Mouse (Mus musculus) liver, embryonic 14.5 days (tissue): ENCODE data around the gene Gdf11. TPM values are rescaled to one million over a fixed set of nuclear protein-coding genes. Genes with fewer than 3 reads are reported as not detected.

Source experiments
- ATAC-seq: fragments of 200-750 bp; cut with Nextera tagmentation; 2 replicates; pipeline ENCODE4 v1.8.0; 2017; ENCODE audit warnings: moderate number of reproducible peaks, mild to moderate bottlenecking, moderate library complexity; ENCODE audit not compliant: insufficient read depth
- DNase-seq, 3 experiments: peaks; one replicate each; pipeline ENCODE4 v3.0.0-alpha.2; 2012 to 2013; ENCODE audit warnings: low read depth in 3 of 3, low spot score in 3 of 3
- H3K27ac ChIP-seq: fragments of 300-500 bp; sonication (generic); 2 replicates; pipeline ENCODE4 v1.5.1; 2014; ENCODE audit warnings: moderate library complexity, mild to moderate bottlenecking, control low read depth, inconsistent platforms
- H3K27me3 ChIP-seq: fragments of 300-500 bp; sonication (generic); 2 replicates; pipeline ENCODE4 v1.6.1; 2014; ENCODE audit warnings: mild to moderate bottlenecking, low read length, moderate library complexity; ENCODE audit not compliant: control insufficient read depth, insufficient read depth
- H3K36me3 ChIP-seq: fragments of 300-500 bp; sonication (generic); replicated peaks from 2 replicates; pipeline ENCODE4 v1.6.1; 2014; ENCODE audit warnings: low read depth; ENCODE audit not compliant: control insufficient read depth, insufficient read depth
- H3K4me1 ChIP-seq, 2 experiments: fragments of 200-500 bp in 1 of 2; fragments of 300-500 bp in 1 of 2; sonication (generic) in 1 of 2; replicated peaks; 2 replicates each; pipeline ENCODE4 v1.6.1; 2012 to 2014; ENCODE audit warnings: antibody characterized with exemption in 1 of 2, inconsistent platforms in 1 of 2, low read length in 1 of 2; ENCODE audit not compliant: control insufficient read depth in 2 of 2, insufficient read depth in 2 of 2
- H3K4me2 ChIP-seq: fragments of 300-500 bp; sonication (generic); 2 replicates; pipeline ENCODE4 v1.6.1; 2014; ENCODE audit warnings: low read depth, mild to moderate bottlenecking, control low read depth, moderate library complexity
- H3K4me3 ChIP-seq, 2 experiments: fragments of 200-500 bp in 1 of 2; fragments of 300-500 bp in 1 of 2; sonication (generic) in 1 of 2; 2 replicates each; pipeline ENCODE4 v1.5.1; 2012 to 2014; ENCODE audit warnings: low read depth in 2 of 2, low read length in 2 of 2, mild to moderate bottlenecking in 2 of 2, control low read depth in 1 of 2, inconsistent platforms in 1 of 2, moderate library complexity in 1 of 2; ENCODE audit not compliant: insufficient read depth in 1 of 2
- H3K9ac ChIP-seq: fragments of 300-500 bp; sonication (generic); replicated peaks from 2 replicates; pipeline ENCODE4 v1.6.1; 2014; ENCODE audit warnings: mild to moderate bottlenecking, control low read depth, moderate library complexity
- H3K9me3 ChIP-seq: fragments of 300-500 bp; sonication (generic); 2 replicates; pipeline ENCODE4 v1.6.1; 2016; ENCODE audit warnings: low read length, mixed read lengths; ENCODE audit not compliant: control insufficient read depth
- CTCF ChIP-seq: IDR thresholded peaks from 2 replicates; pipeline ENCODE4 v1.5.1; 2016; ENCODE audit warnings: antibody characterized with exemption, low read depth, control low read depth
- EP300 ChIP-seq: IDR thresholded peaks from 2 replicates; pipeline ENCODE4 v1.6.1; 2016; ENCODE audit warnings: antibody characterized with exemption, low read depth
- WGBS: fragments of 180-500 bp; shearing (Covaris S2); extraction: QIAGEN DNeasy Blood & Tissue Kit; methylation state at CpG from one replicate; pipeline ENCODE4 v1.1.7; 2014; ENCODE audit not compliant: insufficient replicate concordance; 5-methylcytosine and 5-hydroxymethylcytosine counted together
- polyA plus RNA-seq, 2 experiments: library from polyadenylated mRNA; depleted of rRNA in 1 of 2; stranded (reverse) in 1 of 2; unstranded in 1 of 2; fragments of >200 nt; fragmentation: Nextera tagmentation in 1 of 2; extraction: Ambion mirVana in 1 of 2; gene quantifications; 2 replicates each; pipeline versions ENCODE4 v1.2.1 to v1.2.3; 2012 to 2014

The Gdf11 gene
- polyA plus RNA-seq, 2 experiments: 0.23 to 0.36 TPM

DNA sequence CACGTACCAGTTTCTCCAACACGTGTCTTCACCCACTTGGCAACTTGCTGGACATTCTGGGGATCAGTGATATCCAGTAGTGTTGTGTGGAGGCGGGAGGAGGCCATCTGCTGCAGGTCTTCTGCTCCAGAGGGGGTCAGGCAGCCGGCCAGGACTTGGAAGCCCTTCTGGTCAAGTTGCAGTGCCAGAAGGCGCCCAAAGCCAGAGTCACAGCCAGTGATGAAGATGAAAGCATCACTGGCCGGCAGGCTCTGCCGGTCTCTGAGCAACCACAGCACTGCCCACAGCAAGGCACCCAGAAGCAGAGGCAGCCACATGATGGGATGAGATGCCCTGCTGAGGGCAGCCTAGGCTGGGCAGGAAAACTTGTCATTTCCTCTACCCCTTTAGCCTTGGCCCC is 26.7 kb upstream of the Gdf11 start:
- Histone ChIP-seq H3K27ac (no peak overlapping the region), H3K27me3 (no peaks in the 10 kb centered on the region), H3K9ac (no peak overlapping the region), H3K4me3 (no peak overlapping the region), H3K4me1 (peaks cover 7 to 11% of the 10 kb centered on the region in 2 experiments; a peak in 2 of 4 replicates), H3K9me3 (no peaks in the 10 kb centered on the region), H3K36me3 (no peaks in the 10 kb centered on the region), H3K4me2 (peak overlapping the region; percentile 23; the same call in 1 of the 2 replicates)
- 63% methylated on average over 7 of the region's 7 CpGs for WGBS
- no peak for ATAC-seq
- TF ChIP-seq CTCF (no peak), EP300 (no peak)
- DNase-seq: no peak

- TF ChIP-seq CTCF: no peak
- no peak for TF ChIP-seq EP300
- WGBS: 71% methylated on average over 6 of the region's 6 CpGs
- DNase-seq (no peak), ATAC-seq (no peak)
- Histone ChIP-seq H3K9me3 (no peaks in the 10 kb centered on the region), H3K4me1 (peaks cover 3 to 7% of the 10 kb centered on the region in 2 experiments; a peak in 2 of 4 replicates), H3K4me2 (no peak overlapping the region), H3K27ac (no peak overlapping the region), H3K27me3 (no peaks in the 10 kb centered on the region), H3K36me3 (no peaks in the 10 kb centered on the region), H3K9ac (no peak overlapping the region), H3K4me3 (no peak overlapping the region)
Observed at GRCm38 (mm10) chr10:128917400-128917799, 25.9 kb upstream of the Gdf11 start.

- ATAC-seq (no peak), DNase-seq (no peak)
- TF ChIP-seq EP300 (no peak), CTCF (no peak)
- no peaks in the 10 kb centered on the region for H3K36me3 ChIP-seq
- no peak overlapping the region for H3K27ac ChIP-seq
- no peaks in the 10 kb centered on the region for H3K27me3 ChIP-seq
- no peaks in the 10 kb centered on the region for H3K4me1 ChIP-seq
- no peak overlapping the region for H3K4me2 ChIP-seq
- WGBS: 76% methylated on average over 3 of the region's 3 CpGs
- H3K9me3 ChIP-seq: no peaks in the 10 kb centered on the region
- H3K9ac ChIP-seq: no peak overlapping the region
- H3K4me3 ChIP-seq: no peak overlapping the region
Observed at GRCm38 (mm10) chr10:128916665-128917064, 25.1 kb upstream of the Gdf11 start.

- no peaks in the 10 kb centered on the region for H3K36me3 ChIP-seq
- H3K27me3 ChIP-seq: peaks cover 4% of the 10 kb centered on the region
- TF ChIP-seq EP300 (no peak), CTCF (no peak; the same call in 1 of the 2 replicates)
- no peak overlapping the region for H3K27ac ChIP-seq
- no peak for DNase-seq
- ATAC-seq: no peak
- no peak overlapping the region for H3K9ac ChIP-seq
- no peak overlapping the region for H3K4me3 ChIP-seq
- H3K4me1 ChIP-seq: peaks cover 0 to 3% of the 10 kb centered on the region in 2 experiments; a peak in 1 of 4 replicates
- 68% methylated on average over 2 of the region's 2 CpGs for WGBS
- H3K9me3 ChIP-seq: no peaks in the 10 kb centered on the region
- no peak overlapping the region for H3K4me2 ChIP-seq
Observed at GRCm38 (mm10) chr10:128915550-128915949, 24.0 kb upstream of the Gdf11 start.

DNA sequence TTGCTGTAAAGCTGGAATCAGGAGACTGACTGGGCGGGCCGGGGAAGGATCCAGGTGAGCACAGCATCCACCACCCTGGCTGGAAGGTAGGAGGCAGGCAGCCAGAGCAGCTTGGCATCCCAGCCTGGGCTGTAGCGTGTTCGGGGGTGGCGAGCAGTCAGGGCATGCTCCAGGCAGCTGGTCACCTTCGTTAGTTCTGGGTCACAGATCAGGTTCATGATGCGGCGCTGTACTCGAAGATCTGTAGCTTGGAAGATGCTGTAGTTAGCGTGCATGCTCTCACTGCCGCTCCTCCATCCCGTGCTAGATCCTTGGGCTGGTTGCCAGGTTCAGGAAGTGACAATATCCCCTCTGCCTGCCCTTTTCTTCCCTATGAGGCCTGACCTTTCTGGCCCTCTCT is 22.2 kb upstream of the Gdf11 start:
- no peaks in the 10 kb centered on the region for H3K9me3 ChIP-seq
- H3K4me2 ChIP-seq: no peak overlapping the region
- H3K9ac ChIP-seq: no peak overlapping the region
- ATAC-seq (no peak), DNase-seq (no peak)
- no peaks in the 10 kb centered on the region for H3K36me3 ChIP-seq
- WGBS: 70% methylated on average over 12 of the region's 12 CpGs
- peaks cover 0 to 3% of the 10 kb centered on the region in 2 experiments; a peak in 1 of 4 replicates for H3K4me1 ChIP-seq
- TF ChIP-seq EP300: no peak
- no peak for TF ChIP-seq CTCF
- peaks cover 23% of the 10 kb centered on the region for H3K27me3 ChIP-seq
- H3K4me3 ChIP-seq: no peak overlapping the region
- no peak overlapping the region for H3K27ac ChIP-seq
